Mouse (Mus musculus) embryonic facial prominence, embryonic 13.5 days (tissue): ENCODE measurements around the gene Cry1. TPM values are rescaled to one million over a fixed set of nuclear protein-coding genes. Genes with fewer than 3 reads are reported as not detected.

ENCODE experiments used
- ATAC-seq: fragments of 200-750 bp; cut with Nextera tagmentation; 2 replicates; pipeline ENCODE4 v1.8.0; 2017; ENCODE audit warnings: low read depth; ENCODE audit not compliant: insufficient number of reproducible peaks, insufficient read depth, low FRiP score, low TSS enrichment
- H3K27ac ChIP-seq: fragments of 300-500 bp; sonication (generic); 2 replicates; pipeline ENCODE4 v1.5.1; 2015; ENCODE audit warnings: moderate library complexity, mild to moderate bottlenecking, inconsistent platforms
- H3K27me3 ChIP-seq: fragments of 300-500 bp; sonication (generic); 2 replicates; pipeline ENCODE4 v1.6.1; 2015; ENCODE audit warnings: mild to moderate bottlenecking, inconsistent platforms
- H3K36me3 ChIP-seq: fragments of 300-500 bp; sonication (generic); 2 replicates; pipeline ENCODE4 v1.6.1; 2015; ENCODE audit warnings: mild to moderate bottlenecking, inconsistent platforms
- H3K4me1 ChIP-seq: fragments of 300-500 bp; sonication (generic); 2 replicates; pipeline ENCODE4 v1.6.1; 2015; ENCODE audit warnings: inconsistent platforms
- H3K4me2 ChIP-seq: fragments of 300-500 bp; sonication (generic); 2 replicates; pipeline ENCODE4 v1.6.1; 2015; ENCODE audit warnings: moderate library complexity, mild to moderate bottlenecking, inconsistent platforms
- H3K4me3 ChIP-seq: fragments of 300-500 bp; sonication (generic); 2 replicates; pipeline ENCODE4 v1.5.1; 2015; ENCODE audit warnings: mild to moderate bottlenecking, inconsistent platforms
- H3K9ac ChIP-seq: fragments of 300-500 bp; sonication (generic); 2 replicates; pipeline ENCODE4 v1.6.1; 2015; ENCODE audit warnings: mild to moderate bottlenecking, inconsistent platforms
- H3K9me3 ChIP-seq: fragments of 300-500 bp; sonication (generic); 2 replicates; pipeline ENCODE4 v1.6.1; 2016; ENCODE audit warnings: inconsistent platforms
- WGBS: fragments of 180-500 bp; shearing (Covaris S2); methylation state at CpG from one replicate; pipeline ENCODE4 v1.1.7; 2015; ENCODE audit warnings: mixed read lengths; 5-methylcytosine and 5-hydroxymethylcytosine counted together
- polyA plus RNA-seq: library from polyadenylated mRNA; unstranded; fragments of >200 nt; fragmentation: Nextera tagmentation; extraction: Ambion mirVana; gene quantifications from 2 replicates; pipeline ENCODE4 v1.2.1, GENCODE M21; 2015

Cry1 gene
- polyA plus RNA-seq, 1 experiment from 2014 or later: 33.9 TPM

GRCm38 (mm10) chr10:85159989-85160619 is 24.8 kb downstream of the Cry1 start:
- Histone ChIP-seq H3K4me1 (no peaks in the 10 kb centered on the region), H3K27ac (no peak overlapping the region), H3K36me3 (no peaks in the 10 kb centered on the region), H3K27me3 (no peaks in the 10 kb centered on the region), H3K4me3 (no peak overlapping the region), H3K9me3 (no peaks in the 10 kb centered on the region), H3K9ac (no peak overlapping the region), H3K4me2 (no peak overlapping the region)
- 79% methylated on average over 1 of the region's 1 CpGs for WGBS
- ATAC-seq: no peak

DNA sequence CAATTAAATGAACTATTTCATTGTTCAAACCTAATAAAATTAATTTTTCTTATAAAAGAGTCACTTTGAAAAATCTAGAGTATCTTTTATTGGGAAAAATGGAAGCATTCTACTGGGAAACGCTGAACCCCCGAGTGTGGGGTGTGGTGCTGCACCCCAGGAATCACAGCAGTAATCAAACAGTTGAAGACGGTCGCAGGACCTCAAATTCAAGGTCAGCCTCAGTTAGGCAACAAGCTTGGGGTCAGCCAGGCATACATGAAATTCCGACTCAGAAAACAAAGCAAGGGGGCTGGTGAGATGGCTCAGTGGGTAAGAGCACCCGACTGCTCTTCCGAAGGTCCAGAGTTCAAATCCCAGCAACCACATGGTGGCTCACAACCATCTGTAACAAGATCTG is 27.4 kb downstream of the Cry1 start:
- no peak overlapping the region for H3K9ac ChIP-seq
- 94% methylated on average over 7 of the region's 7 CpGs for WGBS
- no peak for ATAC-seq
- no peaks in the 10 kb centered on the region for H3K9me3 ChIP-seq
- H3K27me3 ChIP-seq: no peaks in the 10 kb centered on the region
- H3K4me1 ChIP-seq: no peaks in the 10 kb centered on the region
- H3K36me3 ChIP-seq: no peaks in the 10 kb centered on the region
- H3K27ac ChIP-seq: no peak overlapping the region
- no peak overlapping the region for H3K4me2 ChIP-seq
- H3K4me3 ChIP-seq: no peak overlapping the region

GRCm38 (mm10) chr10:85154195-85154594 is 30.7 kb downstream of the Cry1 start:
- Histone ChIP-seq H3K9me3 (no peaks in the 10 kb centered on the region), H3K9ac (no peak overlapping the region), H3K27ac (no peak overlapping the region), H3K4me1 (no peaks in the 10 kb centered on the region), H3K4me2 (no peak overlapping the region), H3K4me3 (no peak overlapping the region), H3K27me3 (no peaks in the 10 kb centered on the region), H3K36me3 (peaks cover 3% of the 10 kb centered on the region; the same call in 1 of the 2 replicates)
- ATAC-seq: no peak
- 8% methylated on average over 2 of the region's 2 CpGs for WGBS

DNA sequence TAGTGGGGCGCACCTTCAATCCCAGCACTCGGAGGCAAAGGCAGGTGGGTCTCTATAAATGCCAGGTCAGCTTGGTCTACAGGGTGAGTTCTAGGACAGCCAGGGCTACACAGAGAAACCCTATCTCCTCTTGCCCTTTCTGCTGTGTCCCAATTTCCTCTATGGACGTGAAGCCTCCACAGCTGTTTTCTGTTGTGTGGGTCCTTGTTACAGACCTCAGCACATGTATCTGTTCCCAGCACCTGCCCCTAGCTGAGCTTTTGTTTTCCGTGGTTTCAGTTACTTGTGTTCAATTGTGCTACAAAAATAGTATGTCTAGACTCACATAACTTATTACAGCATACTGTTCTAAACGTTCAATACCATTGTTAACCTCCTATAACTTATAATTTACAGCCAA is 35.6 kb downstream of the Cry1 start:
- Histone ChIP-seq H3K9ac (no peak overlapping the region), H3K4me3 (no peak overlapping the region), H3K36me3 (peaks cover 19% of the 10 kb centered on the region), H3K9me3 (no peaks in the 10 kb centered on the region), H3K27ac (no peak overlapping the region), H3K27me3 (no peaks in the 10 kb centered on the region), H3K4me1 (no peaks in the 10 kb centered on the region), H3K4me2 (no peak overlapping the region)
- 79% methylated on average over 5 of the region's 5 CpGs for WGBS
- no peak for ATAC-seq

- Histone ChIP-seq H3K9me3 (no peaks in the 10 kb centered on the region), H3K27me3 (no peaks in the 10 kb centered on the region), H3K36me3 (peaks cover 39% of the 10 kb centered on the region), H3K27ac (no peak overlapping the region), H3K4me2 (no peak overlapping the region), H3K9ac (no peak overlapping the region), H3K4me3 (no peak overlapping the region), H3K4me1 (no peaks in the 10 kb centered on the region)
- WGBS: 91% methylated on average over 14 of the region's 14 CpGs
- no peak for ATAC-seq
Observed at GRCm38 (mm10) chr10:85146282-85146681, 38.6 kb downstream of the Cry1 start.

GRCm38 (mm10) chr10:85141465-85141864 is 43.4 kb downstream of the Cry1 start:
- H3K4me2 ChIP-seq: no peak overlapping the region
- no peak overlapping the region for H3K4me3 ChIP-seq
- no peak overlapping the region for H3K9ac ChIP-seq
- no peaks in the 10 kb centered on the region for H3K4me1 ChIP-seq
- ATAC-seq: no peak
- no peak overlapping the region for H3K27ac ChIP-seq
- H3K27me3 ChIP-seq: no peaks in the 10 kb centered on the region
- 80% methylated on average over 9 of the region's 9 CpGs for WGBS
- H3K36me3 ChIP-seq: peaks cover 40% of the 10 kb centered on the region
- H3K9me3 ChIP-seq: no peaks in the 10 kb centered on the region

GRCm38 (mm10) chr10:85136573-85136972 is 48.3 kb downstream of the Cry1 start:
- 88% methylated on average over 6 of the region's 6 CpGs for WGBS
- H3K27ac ChIP-seq: no peak overlapping the region
- no peaks in the 10 kb centered on the region for H3K4me1 ChIP-seq
- no peaks in the 10 kb centered on the region for H3K9me3 ChIP-seq
- no peaks in the 10 kb centered on the region for H3K27me3 ChIP-seq
- no peak for ATAC-seq
- peaks cover 29% of the 10 kb centered on the region for H3K36me3 ChIP-seq
- H3K4me3 ChIP-seq: no peak overlapping the region
- no peak overlapping the region for H3K9ac ChIP-seq
- H3K4me2 ChIP-seq: no peak overlapping the region

GRCm38 (mm10) chr10:85128453-85128852 is 56.4 kb downstream of the Cry1 start:
- H3K4me3 ChIP-seq: peak overlapping the region; percentile 68
- peaks cover 27% of the 10 kb centered on the region for H3K36me3 ChIP-seq
- H3K27ac ChIP-seq: peak overlapping the region; percentile 48
- H3K4me2 ChIP-seq: peak overlapping the region; percentile 70
- no peak; the same call in 1 of the 2 replicates for ATAC-seq
- no peaks in the 10 kb centered on the region for H3K27me3 ChIP-seq
- H3K9me3 ChIP-seq: no peaks in the 10 kb centered on the region
- H3K9ac ChIP-seq: peak overlapping the region; percentile 53; the same call in 1 of the 2 replicates
- WGBS: 17% methylated on average over 7 of the region's 7 CpGs
- peaks cover 13% of the 10 kb centered on the region for H3K4me1 ChIP-seq

- H3K4me1 ChIP-seq: peaks cover 13% of the 10 kb centered on the region
- H3K9ac ChIP-seq: peak within 1 kb of the TSS; percentile 79
- peak; percentile 98 for ATAC-seq
- peak within 1 kb of the TSS; percentile 70 for H3K4me2 ChIP-seq
- peak within 1 kb of the TSS; percentile 60 for H3K27ac ChIP-seq
- WGBS: 6% methylated on average over 20 of the region's 20 CpGs
- peak within 1 kb of the TSS; percentile 68 for H3K4me3 ChIP-seq
- H3K36me3 ChIP-seq: peaks cover 25% of the 10 kb centered on the region
- no peaks in the 10 kb centered on the region for H3K27me3 ChIP-seq
- H3K9me3 ChIP-seq: no peaks in the 10 kb centered on the region
Observed at GRCm38 (mm10) chr10:85127395-85128287, 57.2 kb downstream of the Cry1 start, which contains the start of gene Mterf2. Gene Mterf2 (minus strand): TSS chr10:85128027.

GRCm38 (mm10) chr10:85125184-85125583 is 59.7 kb downstream of the Cry1 start:
- Histone ChIP-seq H3K27me3 (no peaks in the 10 kb centered on the region), H3K4me1 (peaks cover 13% of the 10 kb centered on the region), H3K4me3 (no peak overlapping the region), H3K9me3 (no peaks in the 10 kb centered on the region), H3K36me3 (peaks cover 40% of the 10 kb centered on the region), H3K9ac (no peak overlapping the region), H3K27ac (no peak overlapping the region), H3K4me2 (no peak overlapping the region)
- 85% methylated on average over 13 of the region's 13 CpGs for WGBS
- no peak for ATAC-seq

DNA sequence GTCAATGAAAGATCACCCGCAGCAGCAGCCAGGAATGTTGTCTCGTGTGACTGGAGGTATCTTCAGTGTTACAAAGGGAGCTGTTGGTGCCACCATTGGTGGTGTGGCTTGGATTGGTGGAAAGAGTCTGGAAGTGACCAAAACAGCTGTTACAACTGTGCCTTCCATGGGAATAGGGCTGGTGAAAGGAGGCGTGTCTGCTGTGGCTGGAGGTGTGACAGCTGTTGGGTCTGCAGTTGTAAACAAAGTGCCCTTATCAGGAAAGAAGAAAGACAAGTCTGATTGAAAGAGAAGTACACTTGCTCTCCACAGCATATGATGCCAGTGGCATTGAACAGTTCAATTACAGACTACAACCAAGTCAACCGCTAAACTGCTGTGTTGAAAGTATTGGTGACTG is 70.5 kb downstream of the Cry1 start:
- peaks cover 49% of the 10 kb centered on the region for H3K36me3 ChIP-seq

More for the DNA sequence above, 70.5 kb downstream of the Cry1 start:
- ATAC-seq: no peak
- Histone ChIP-seq H3K27me3 (no peaks in the 10 kb centered on the region), H3K9ac (no peak overlapping the region), H3K9me3 (no peaks in the 10 kb centered on the region), H3K4me3 (no peak overlapping the region), H3K4me1 (no peaks in the 10 kb centered on the region), H3K4me2 (no peak overlapping the region), H3K27ac (no peak overlapping the region)
- 86% methylated on average over 4 of the region's 4 CpGs for WGBS
